Mouse (Mus musculus) ES-E14 (cell line): ENCODE measurements around the gene Glt8d2. TPM values are rescaled to one million over a fixed set of nuclear protein-coding genes. Genes with fewer than 3 reads are reported as not detected.

Experiments used
- DNase-seq: peaks from one replicate; pipeline ENCODE4 v3.0.0-alpha.2; 2013; ENCODE audit warnings: low read depth, low spot score
- H3K27ac ChIP-seq: 2 replicates; pipeline ENCODE4 v1.5.1; 2012; ENCODE audit warnings: low read depth, mild to moderate bottlenecking, low read length, moderate library complexity, mixed read lengths; ENCODE audit not compliant: poor library complexity, insufficient read depth, severe bottlenecking
- H3K36me3 ChIP-seq: 2 replicates; pipeline ENCODE4 v1.6.1; 2012; ENCODE audit warnings: mild to moderate bottlenecking, low read length, moderate library complexity, mixed read lengths; ENCODE audit not compliant: control insufficient read depth, poor library complexity, insufficient read depth, severe bottlenecking
- H3K4me1 ChIP-seq, 2 experiments: fragments of 150-350 bp in 1 of 2; sonication (generic) in 1 of 2; 2 replicates each; pipeline ENCODE4 v1.6.1; 2012; ENCODE audit warnings: low read length in 2 of 2, mild to moderate bottlenecking in 1 of 2, mixed read lengths in 1 of 2; ENCODE audit not compliant: control insufficient read depth in 2 of 2, insufficient read depth in 2 of 2, poor library complexity in 1 of 2
- H3K4me3 ChIP-seq, 2 experiments: fragments of 150-350 bp in 1 of 2; sonication (generic) in 1 of 2; 2 replicates each; pipeline ENCODE4 v1.5.1; 2012; ENCODE audit warnings: low read length in 2 of 2, low read depth in 1 of 2, mild to moderate bottlenecking in 1 of 2, mixed read lengths in 1 of 2; ENCODE audit not compliant: insufficient read depth in 1 of 2, poor library complexity in 1 of 2, severe bottlenecking in 1 of 2
- H3K9ac ChIP-seq: 2 replicates; pipeline ENCODE4 v1.6.1; 2012; ENCODE audit warnings: low read depth, mild to moderate bottlenecking, low read length, mixed read lengths; ENCODE audit not compliant: poor library complexity, insufficient read depth, severe bottlenecking
- H3K9me3 ChIP-seq: fragments of 150-350 bp; sonication (generic); 2 replicates; pipeline ENCODE4 v1.6.1; 2012; ENCODE audit warnings: low read depth, mild to moderate bottlenecking, low read length; ENCODE audit not compliant: control insufficient read depth, insufficient read depth
- CHD2 ChIP-seq: IDR thresholded peaks from 2 replicates; pipeline ENCODE4 v1.6.1; 2014; ENCODE audit warnings: mild to moderate bottlenecking, low read depth, low read length, inconsistent platforms
- HCFC1 ChIP-seq: IDR thresholded peaks from 2 replicates; pipeline ENCODE4 v1.6.1; 2012; ENCODE audit warnings: low read length, inconsistent platforms, borderline replicate concordance; ENCODE audit not compliant: insufficient read depth
- MAFK ChIP-seq: IDR thresholded peaks from 2 replicates; pipeline ENCODE4 v1.6.1; 2014; ENCODE audit warnings: mild to moderate bottlenecking, low read depth, low read length, inconsistent platforms; ENCODE audit not compliant: insufficient read depth
- ZC3H11A ChIP-seq: IDR thresholded peaks from 2 replicates; pipeline ENCODE4 v1.6.1; 2012; ENCODE audit warnings: low read depth, mild to moderate bottlenecking, inconsistent platforms, low read length, borderline replicate concordance
- ZNF384 ChIP-seq: IDR thresholded peaks from 2 replicates; pipeline ENCODE4 v1.6.1; 2012; ENCODE audit warnings: low read depth, low read length, inconsistent platforms
- in situ Hi-C, 2 experiments: fragments of 600-800 bp; cut with MboI; formaldehyde crosslinking; loops; one replicate each; pipeline ENCODE4 v1.15.1; 2025; ENCODE audit warnings: low sequenced_read_pairs in 2 of 2, inconsistent platforms in 1 of 2; ENCODE audit not compliant: unreplicated experiment in 2 of 2
- total RNA-seq: library from RNA; depleted of rRNA; stranded (reverse); fragments of 300-350 nt; gene quantifications from 2 replicates; pipeline ENCODE4 v1.2.3, GENCODE M21; 2012; rRNA removed

The Glt8d2 gene
- total RNA-seq, 1 experiment, result 0.62 TPM

- TF ChIP-seq CHD2 (no peak), HCFC1 (no peak), MAFK (no peak), ZNF384 (no peak), ZC3H11A (no peak)
- peak; percentile 92 for DNase-seq
- H3K4me1 ChIP-seq, result peaks cover 4 to 5% of the 10 kb centered on the region in 2 experiments; a peak in 2 of 4 replicates
These were observed 67.5 kb downstream of the Glt8d2 start, which contains the start of gene 1190007I07Rik for GRCm38 (mm10) chr10:82622671-82623552. Gene 1190007I07Rik, minus strand, starts transcription at chr10:82623228.

GRCm38 (mm10) chr10:82622235-82622634, 68.2 kb downstream of the Glt8d2 start:
- H3K27ac ChIP-seq, result no peak overlapping the region
- DNase-seq, result no peak
- in situ Hi-C loops, result no loop called here

More at GRCm38 (mm10) chr10:82622671-82623552, 67.5 kb downstream of the Glt8d2 start, which contains the start of gene 1190007I07Rik:
- no peaks in the 10 kb centered on the region for H3K9me3 ChIP-seq
- peak within 1 kb of the TSS; percentile 74 to 99 for H3K4me3 ChIP-seq
- H3K36me3 ChIP-seq, result no peaks in the 10 kb centered on the region; the same call in 1 of the 2 replicates
- H3K27ac ChIP-seq, result peak within 1 kb of the TSS; percentile 91
- in situ Hi-C loops, result no loop called here
- peak within 1 kb of the TSS; percentile 98 for H3K9ac ChIP-seq

More at GRCm38 (mm10) chr10:82622235-82622634, 68.2 kb downstream of the Glt8d2 start:
- Histone ChIP-seq H3K36me3 (no peaks in the 10 kb centered on the region; the same call in 1 of the 2 replicates), H3K4me1 (peaks cover 4 to 5% of the 10 kb centered on the region in 2 experiments; a peak in 2 of 4 replicates), H3K9me3 (no peaks in the 10 kb centered on the region), H3K9ac (peak overlapping the region; percentile 98), H3K4me3 (peak overlapping the region; percentile 74 to 99)
- TF ChIP-seq CHD2, result no peak
- TF ChIP-seq ZNF384, result no peak
- no peak for TF ChIP-seq HCFC1
- no peak for TF ChIP-seq MAFK
- TF ChIP-seq ZC3H11A, result no peak

Other genes starting within 250 kb of the Glt8d2 start
- gene Gm1553, start 198.0 kb downstream of the Glt8d2 start, total RNA-seq, result not detected in 2 replicates
- 21.1 and 27.0 TPM in 2 replicates for gene 1190007I07Rik, start 67.4 kb downstream of the Glt8d2 start, total RNA-seq
- gene Tdg, start 60.8 kb downstream of the Glt8d2 start, total RNA-seq, result 27.6 and 28.7 TPM in 2 replicates
- 4.2 and 8.1 TPM in 2 replicates for gene Hcfc2, start 5.5 kb upstream of the Glt8d2 start, total RNA-seq
- gene Nfyb, start 73.5 kb upstream of the Glt8d2 start, total RNA-seq, result 46.9 and 47.7 TPM in 2 replicates
- 107 and 167 TPM in 2 replicates for gene Txnrd1, start 143.3 kb upstream of the Glt8d2 start, total RNA-seq
- gene Eid3, start 176.0 kb upstream of the Glt8d2 start, total RNA-seq, result 8.9 and 9.3 TPM in 2 replicates